28 mouse cellular contexts compared by ENCODE assay signal in the genomic region with DNA sequence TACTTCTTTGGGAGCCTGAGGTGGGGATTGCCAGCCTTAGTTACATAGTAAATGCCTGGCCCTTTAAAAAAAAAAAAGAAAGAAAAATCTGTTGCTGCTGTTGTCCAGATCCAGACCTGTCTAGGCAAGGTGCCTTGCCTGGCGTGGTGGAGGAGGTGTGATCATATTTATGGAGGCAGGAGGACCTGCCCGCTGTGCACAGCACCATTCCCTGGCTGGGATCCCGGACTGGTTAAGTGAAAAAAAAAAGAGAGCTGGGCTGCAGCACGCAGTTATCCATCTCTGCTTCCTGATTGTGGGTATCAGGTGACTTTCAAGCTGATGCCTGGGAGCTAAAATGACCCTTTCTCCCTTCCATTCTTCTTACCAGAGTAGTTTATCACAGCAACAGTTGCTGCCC. TPM values are rescaled to one million over a fixed set of nuclear protein-coding genes. Genes with fewer than 3 reads are reported as not detected.
DNase-seq lines count a peak whose midpoint lies in the region; ATAC-seq and TF ChIP-seq lines count a peak whose summit lies in the region.
"Had no signal": no experiment of that assay in that cellular context is flagged by ENCODE, and none has a peak within 500 bp of the region (broad histone marks: within the 10 kb centered on the region; RNA-seq: fewer than 3 reads in every experiment).

No protein-coding gene starts in this region.

- peak; percentile 32; the same call in 1 of the 2 replicates for ATAC-seq in cerebellum, adult (ENCODE audit: insufficient number of reproducible peaks, low FRiP score, low TSS enrichment)
- 0 out of 2 replicates have a peak, but pooled peaks have one; percentile 28 for ATAC-seq in limb, embryonic 14.5 days (ENCODE audit: low FRiP score, low read depth)
- ATAC-seq in hindbrain, embryonic 12.5 days (ENCODE audit: low FRiP score), result no peak
- ATAC-seq in heart, embryonic 11.5 days (replicated peaks; ENCODE audit: insufficient number of reproducible peaks, low FRiP score, low TSS enrichment), result no peak
- ATAC-seq: hindbrain, embryonic 16.5 days; intestine, postnatal 0 days had no signal

- intact Hi-C loops in heart, postnatal 14 days (cut with DNase I), result loop anchor here (5.0 kb wide), 1 partner anchor 52 kb away; no protein-coding TSS in a partner anchor

- H3K4me3 ChIP-seq in limb, embryonic 14.5 days (replicated peaks; ENCODE audit: low read length), result no peak overlapping the region
- H3K4me3 ChIP-seq in hindbrain, embryonic 12.5 days, result no peak overlapping the region
- no peak overlapping the region for H3K4me3 ChIP-seq in heart, embryonic 11.5 days (ENCODE audit: low read depth, low read length)
- H3K4me3 ChIP-seq: embryonic facial prominence, embryonic 15.5 days; midbrain, embryonic 10.5 days; stomach, embryonic 15.5 days had no signal

- no peak overlapping the region for H3K27ac ChIP-seq in limb, embryonic 14.5 days (replicated peaks; ENCODE audit: low read depth, low read length)
- no peak overlapping the region for H3K27ac ChIP-seq in hindbrain, embryonic 12.5 days
- H3K27ac ChIP-seq in heart, embryonic 11.5 days (ENCODE audit: low read depth, low read length), result no peak overlapping the region
- H3K27ac ChIP-seq: embryonic facial prominence, embryonic 15.5 days; midbrain, embryonic 10.5 days; stomach, embryonic 15.5 days had no signal

- H3K27me3 ChIP-seq in limb, embryonic 14.5 days (ENCODE audit: control insufficient read depth, insufficient read depth, low read length), result no peaks in the 10 kb centered on the region
- H3K27me3 ChIP-seq in hindbrain, embryonic 12.5 days, result no peaks in the 10 kb centered on the region
- H3K27me3 ChIP-seq in heart, embryonic 11.5 days (ENCODE audit: control insufficient read depth, insufficient read depth, low read length), result no peaks in the 10 kb centered on the region
- H3K27me3 ChIP-seq: embryonic facial prominence, embryonic 15.5 days; stomach, embryonic 15.5 days had no signal

- WGBS in limb, embryonic 14.5 days, result 16% methylated on average over 4 of the region's 4 CpGs
- WGBS in hindbrain, embryonic 12.5 days, result 90% methylated on average over 4 of the region's 4 CpGs
- WGBS in heart, embryonic 11.5 days (ENCODE audit: insufficient replicate concordance), result 71% methylated on average over 4 of the region's 4 CpGs

- no peak overlapping the region for H3K4me2 ChIP-seq in limb, embryonic 14.5 days (replicated peaks; ENCODE audit: low read depth, low read length, severe bottlenecking)
- H3K4me2 ChIP-seq in hindbrain, embryonic 12.5 days (replicated peaks), result no peak overlapping the region
- H3K4me2 ChIP-seq in heart, embryonic 11.5 days, result no peak overlapping the region
- H3K4me2 ChIP-seq: embryonic facial prominence, embryonic 15.5 days; stomach, embryonic 15.5 days had no signal

- no peak overlapping the region for H3K9ac ChIP-seq in limb, embryonic 14.5 days (ENCODE audit: low read depth, low read length, severe bottlenecking)
- H3K9ac ChIP-seq in hindbrain, embryonic 12.5 days, result no peak overlapping the region
- H3K9ac ChIP-seq in heart, embryonic 11.5 days (ENCODE audit: low read depth, low read length), result no peak overlapping the region
- H3K9ac ChIP-seq: embryonic facial prominence, embryonic 15.5 days; stomach, embryonic 15.5 days had no signal

- TF ChIP-seq POLR2A in limb, embryonic 14.5 days (IDR thresholded peaks at IDR 0.05; ENCODE audit: borderline replicate concordance, extremely low read depth, insufficient read depth, insufficient read length), result no peak

- no peaks in the 10 kb centered on the region for H3K4me1 ChIP-seq in limb, embryonic 14.5 days (ENCODE audit: control insufficient read depth, insufficient read depth, low read length)
- H3K4me1 ChIP-seq in hindbrain, embryonic 12.5 days, result no peaks in the 10 kb centered on the region
- peaks cover 8% of the 10 kb centered on the region; the same call in 1 of the 2 replicates for H3K4me1 ChIP-seq in heart, embryonic 11.5 days (ENCODE audit: control insufficient read depth, insufficient read depth, low read length)
- H3K4me1 ChIP-seq: embryonic facial prominence, embryonic 15.5 days; midbrain, embryonic 10.5 days had no signal

- H3K36me3 ChIP-seq in limb, embryonic 14.5 days (ENCODE audit: control insufficient read depth, insufficient read depth, low read length), result peaks cover 40% of the 10 kb centered on the region
- peaks cover 21% of the 10 kb centered on the region for H3K36me3 ChIP-seq in hindbrain, embryonic 12.5 days
- H3K36me3 ChIP-seq in heart, embryonic 11.5 days (ENCODE audit: control insufficient read depth, insufficient read depth, low read length), result peaks cover 10% of the 10 kb centered on the region

- DNase-seq in cerebellum, postnatal 4 days (ENCODE audit: low spot score in 2 of 2), result no peak
- DNase-seq in urinary bladder, postnatal 14 days (ENCODE audit: low spot score), result peak; percentile 45
- DNase-seq in urinary bladder, adult 18-20 months (ENCODE audit: low spot score in 2 of 2), result no peak
- DNase-seq in limb, embryonic 14.5 days (ENCODE audit: low spot score), result no peak
- DNase-seq in heart, postnatal 14 days, result no peak
- DNase-seq: adrenal gland, adult 2 months; gastrocnemius, postnatal 10 days; kidney, postnatal 4 days; lung, postnatal 36 days had no signal

- H3K9me3 ChIP-seq in limb, embryonic 14.5 days (ENCODE audit: control insufficient read depth, low read length), result no peaks in the 10 kb centered on the region
- no peaks in the 10 kb centered on the region for H3K9me3 ChIP-seq in hindbrain, embryonic 12.5 days (replicated peaks)
- H3K9me3 ChIP-seq in heart, embryonic 11.5 days (replicated peaks; ENCODE audit: control insufficient read depth, low read length), result no peaks in the 10 kb centered on the region
- H3K9me3 ChIP-seq: embryonic facial prominence, embryonic 15.5 days; midbrain, embryonic 10.5 days; stomach, embryonic 15.5 days had no signal

RNA-seq across cellular contexts. Expression of a gene that starts 4.5 kb away (rescaled TPM):
- not detected in 2 replicates for polyA plus RNA-seq in limb, embryonic 14.5 days (2012; rRNA removed)
- polyA plus RNA-seq in limb, embryonic 14.5 days (2014; fragmentation: Nextera tagmentation; extraction: Ambion mirVana), result 0.33 TPM in 1 of 2 replicates, not detected in the other
- polyA plus RNA-seq in hindbrain, embryonic 12.5 days (2016; fragmentation: Nextera tagmentation; extraction: Ambion mirVana), result not detected in 2 replicates
- total RNA-seq in heart, postnatal 14 days (2021), result not detected
- not detected in 2 replicates for polyA plus RNA-seq in heart, embryonic 11.5 days (2014; fragmentation: Nextera tagmentation; extraction: Ambion mirVana)
- total RNA-seq: adrenal gland, adult 2 months; gastrocnemius, postnatal 10 days; heart, adult 8-10 months; layer of hippocampus, postnatal 14 days; left cerebral cortex, postnatal 10 days; liver, adult 2 months; MEL had no signal
- polyA plus RNA-seq: cortical plate, adult 2 months; embryonic facial prominence, embryonic 15.5 days; forebrain, embryonic 11.5 days; heart, postnatal 0 days; hindbrain, embryonic 16.5 days; midbrain, embryonic 10.5 days; neural tube, embryonic 11.5 days; spleen, adult 2 months; stomach, embryonic 15.5 days; thymus, postnatal 0 days had no signal

RNA-seq across cellular contexts. Expression of a gene that starts 13.1 kb away (rescaled TPM):
- 60.7 and 62.1 TPM in 2 replicates for polyA plus RNA-seq in limb, embryonic 14.5 days (2012; rRNA removed)
- 29.9 and 34.0 TPM in 2 replicates for polyA plus RNA-seq in limb, embryonic 14.5 days (2014; fragmentation: Nextera tagmentation; extraction: Ambion mirVana)
- polyA plus RNA-seq in hindbrain, embryonic 12.5 days (2016; fragmentation: Nextera tagmentation; extraction: Ambion mirVana), result 229 and 234 TPM in 2 replicates
- total RNA-seq in heart, postnatal 14 days (2021), result 10 to 100 TPM; 23.7 to 24.9 TPM
- 39.1 and 42.4 TPM in 2 replicates for polyA plus RNA-seq in heart, embryonic 11.5 days (2014; fragmentation: Nextera tagmentation; extraction: Ambion mirVana)

RNA-seq across cellular contexts. Expression of a gene that starts 47.6 kb away (rescaled TPM):
- 17.4 and 18.6 TPM in 2 replicates for polyA plus RNA-seq in limb, embryonic 14.5 days (2012; rRNA removed)
- 13.0 and 15.3 TPM in 2 replicates for polyA plus RNA-seq in limb, embryonic 14.5 days (2014; fragmentation: Nextera tagmentation; extraction: Ambion mirVana)
- 22.6 and 23.0 TPM in 2 replicates for polyA plus RNA-seq in hindbrain, embryonic 12.5 days (2016; fragmentation: Nextera tagmentation; extraction: Ambion mirVana)
- total RNA-seq in heart, postnatal 14 days (2021), result 10 to 100 TPM; 15.5 to 15.6 TPM
- 10.5 and 16.3 TPM in 2 replicates for polyA plus RNA-seq in heart, embryonic 11.5 days (2014; fragmentation: Nextera tagmentation; extraction: Ambion mirVana)

RNA-seq across cellular contexts. Expression of a gene that starts 47.6 kb away (rescaled TPM):
- polyA plus RNA-seq in limb, embryonic 14.5 days (2012; rRNA removed), result 61.0 and 68.5 TPM in 2 replicates
- polyA plus RNA-seq in limb, embryonic 14.5 days (2014; fragmentation: Nextera tagmentation; extraction: Ambion mirVana), result 46.1 and 47.9 TPM in 2 replicates
- 49.6 and 51.0 TPM in 2 replicates for polyA plus RNA-seq in hindbrain, embryonic 12.5 days (2016; fragmentation: Nextera tagmentation; extraction: Ambion mirVana)
- total RNA-seq in heart, postnatal 14 days (2021), result 10 to 100 TPM; 30.0 to 32.2 TPM
- 38.5 and 40.3 TPM in 2 replicates for polyA plus RNA-seq in heart, embryonic 11.5 days (2014; fragmentation: Nextera tagmentation; extraction: Ambion mirVana)

Comparison
In these comparisons a context has a peak if more than half of its experiments do, and no peak if none do; other contexts are left out.
1. ATAC-seq: peak in cerebellum, adult (single experiment) and limb, embryonic 14.5 days (single experiment); none in hindbrain, embryonic 12.5 days (single experiment) and heart, embryonic 11.5 days (single experiment).